Mouse (Mus musculus): Measurements from ENCODE around the gene Retreg3. TPM values are rescaled to one million over a fixed set of nuclear protein-coding genes. Genes with fewer than 3 reads are reported as not detected.
"Not testable (repeated sequence)": the region's sequence is repeated elsewhere in the genome, so short reads cannot be mapped to it uniquely, and the experiment has no call there.

Retreg3 gene
- total and polyA plus RNA-seq, 2 experiments from 2014 or later, result 24.7 to 56.8 TPM

GRCm38 (mm10) chr11:101164677-101165580 lies 45.2 kb upstream of the Retreg3 start:
- DNase-seq (ENCODE audit: low spot score) (no peak), ATAC-seq (no peak)
- Histone ChIP-seq H3K4me2 (ENCODE audit: low read depth, low read length) (no peak overlapping the region), H3K4me1 (ENCODE audit: insufficient read depth, low read length) (peaks cover 11% of the 10 kb centered on the region; the same call in 1 of the 2 replicates), H3K4me3 (ENCODE audit: low read length) (no peak overlapping the region), H3K9me3 (ENCODE audit: low read length) (no peaks in the 10 kb centered on the region), H3K27me3 (ENCODE audit: insufficient read depth, low read length) (peaks cover 31% of the 10 kb centered on the region), H3K9ac (replicated peaks; ENCODE audit: low read length) (no peak overlapping the region), H3K27ac (no peak overlapping the region), H3K36me3 (ENCODE audit: insufficient read depth, low read length) (peaks cover 21% of the 10 kb centered on the region; the same call in 1 of the 2 replicates)
- TF ChIP-seq CTCF (IDR thresholded peaks at IDR 0.05; ENCODE audit: low read depth), result no peak
- 46% methylated on average over 35 of the region's 35 CpGs for whole genome bisulfite sequencing

DNA sequence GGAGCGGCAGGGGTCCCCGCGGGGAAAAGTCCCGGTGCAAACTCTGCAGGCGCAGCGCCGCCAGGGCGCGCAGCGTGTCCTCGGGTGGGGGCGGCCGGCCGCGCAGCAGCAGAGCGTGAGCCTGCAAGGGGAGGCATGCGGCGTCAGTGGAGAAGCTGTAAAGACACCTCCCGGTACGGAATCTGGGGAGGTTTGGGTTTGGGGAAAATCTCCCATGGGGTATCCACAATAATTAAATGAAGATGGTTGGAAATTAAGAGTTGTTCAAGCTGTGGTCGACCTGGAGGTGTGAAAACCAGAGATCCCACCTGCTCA lies 44.6 kb upstream of the Retreg3 start:
- Histone ChIP-seq H3K4me2 (ENCODE audit: low read depth, low read length) (peak overlapping the region; percentile 22; the same call in 1 of the 2 replicates), H3K9ac (replicated peaks; ENCODE audit: low read length) (no peak overlapping the region), H3K9me3 (ENCODE audit: low read length) (no peaks in the 10 kb centered on the region), H3K27me3 (ENCODE audit: insufficient read depth, low read length) (peaks cover 31% of the 10 kb centered on the region), H3K4me1 (ENCODE audit: insufficient read depth, low read length) (peaks cover 8% of the 10 kb centered on the region; the same call in 1 of the 2 replicates), H3K36me3 (ENCODE audit: insufficient read depth, low read length) (peaks cover 21% of the 10 kb centered on the region; the same call in 1 of the 2 replicates), H3K4me3 (ENCODE audit: low read length) (peak overlapping the region; percentile 14; the same call in 1 of the 2 replicates), H3K27ac (no peak overlapping the region)
- 37% methylated on average over 21 of the region's 21 CpGs for WGBS
- no peak for DNase-seq (ENCODE audit: low spot score)
- no peak for TF ChIP-seq CTCF (IDR thresholded peaks at IDR 0.05; ENCODE audit: low read depth)
- ATAC-seq, result no peak

DNA sequence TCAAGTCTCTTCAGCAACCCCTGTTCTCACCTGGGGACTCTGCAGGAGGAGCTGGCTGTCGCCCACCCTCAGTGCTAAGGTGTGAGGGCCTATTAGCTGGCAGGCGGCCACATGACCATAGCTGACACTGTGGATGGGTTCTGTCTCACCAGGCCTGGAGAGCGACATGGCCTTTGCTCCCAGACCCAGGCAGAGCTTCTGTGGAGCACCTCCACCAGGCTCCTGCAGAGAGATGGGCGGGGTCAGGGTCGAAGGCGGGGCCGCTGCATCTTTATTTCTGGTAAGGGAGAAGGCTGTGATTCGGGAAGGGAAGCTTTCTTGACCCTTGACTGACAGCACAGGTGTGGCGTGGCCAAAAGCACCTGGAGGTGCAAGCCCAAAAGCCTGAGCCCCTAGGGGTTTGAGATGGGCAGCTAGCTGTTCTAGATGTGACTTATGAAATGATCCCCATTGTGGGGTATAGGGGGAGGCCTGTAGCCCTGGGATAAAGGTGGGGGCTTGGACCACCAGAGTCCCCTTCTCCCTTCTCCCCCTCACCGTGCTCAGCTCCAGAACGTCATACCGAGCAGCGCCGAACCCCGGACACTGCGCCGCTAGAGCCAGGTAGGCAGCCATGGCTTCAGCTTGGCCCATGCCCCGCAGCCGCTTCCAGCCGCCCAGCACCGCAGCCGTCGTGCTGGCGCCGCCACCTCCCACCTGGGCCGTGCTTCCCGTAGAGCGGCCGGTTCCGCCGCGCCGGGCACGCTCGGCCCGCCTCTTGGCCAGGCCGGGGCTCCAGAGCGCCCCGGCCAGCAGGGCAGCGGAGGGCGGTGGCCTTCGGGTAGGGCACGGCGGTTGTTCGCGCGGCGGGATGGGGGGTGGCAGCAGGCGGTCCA lies 44.0 kb upstream of the Retreg3 start:
- Histone ChIP-seq H3K4me3 (ENCODE audit: low read length) (peak overlapping the region; percentile 14; the same call in 1 of the 2 replicates), H3K9me3 (ENCODE audit: low read length) (no peaks in the 10 kb centered on the region), H3K4me1 (ENCODE audit: insufficient read depth, low read length) (peaks cover 2% of the 10 kb centered on the region; the same call in 1 of the 2 replicates), H3K4me2 (ENCODE audit: low read depth, low read length) (peak overlapping the region; percentile 22; the same call in 1 of the 2 replicates), H3K27ac (no peak overlapping the region), H3K36me3 (ENCODE audit: insufficient read depth, low read length) (peaks cover 21% of the 10 kb centered on the region; the same call in 1 of the 2 replicates), H3K9ac (replicated peaks; ENCODE audit: low read length) (no peak overlapping the region), H3K27me3 (ENCODE audit: insufficient read depth, low read length) (peaks cover 31% of the 10 kb centered on the region)
- no peak for TF ChIP-seq CTCF (IDR thresholded peaks at IDR 0.05; ENCODE audit: low read depth)
- WGBS, result 42% methylated on average over 44 of the region's 49 CpGs
- peak; percentile 21; the same call in 1 of the 2 replicates for ATAC-seq
- DNase-seq (ENCODE audit: low spot score), result no peak

DNA sequence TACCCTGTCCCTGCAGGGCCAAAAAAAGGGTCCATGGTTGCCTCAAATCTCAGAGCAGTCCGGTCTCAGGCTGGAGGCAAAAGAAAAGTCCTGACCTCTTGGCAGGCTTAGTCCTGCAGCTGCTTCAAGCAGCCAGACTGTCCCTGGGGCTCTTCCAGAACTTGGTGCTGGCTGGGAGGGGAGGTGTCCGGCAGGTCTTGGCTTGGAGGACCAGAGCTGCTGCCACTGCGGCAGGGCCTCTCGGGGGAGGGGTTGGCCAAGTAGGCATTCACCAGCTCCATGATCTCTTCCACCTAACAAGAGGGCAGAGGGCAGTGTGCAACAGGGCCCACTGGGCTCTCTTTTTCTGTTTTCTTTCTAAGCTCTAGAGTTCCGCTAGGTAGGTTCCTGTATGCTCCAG lies 43.1 kb upstream of the Retreg3 start:
- WGBS, result 44% methylated on average over 5 of the region's 5 CpGs
- Histone ChIP-seq H3K27me3 (ENCODE audit: insufficient read depth, low read length) (peaks cover 23% of the 10 kb centered on the region), H3K9me3 (ENCODE audit: low read length) (no peaks in the 10 kb centered on the region), H3K4me2 (ENCODE audit: low read depth, low read length) (no peak overlapping the region), H3K9ac (replicated peaks; ENCODE audit: low read length) (no peak overlapping the region), H3K36me3 (ENCODE audit: insufficient read depth, low read length) (peaks cover 21% of the 10 kb centered on the region; the same call in 1 of the 2 replicates), H3K27ac (peak overlapping the region; percentile 15; the same call in 1 of the 2 replicates), H3K4me1 (ENCODE audit: insufficient read depth, low read length) (no peaks in the 10 kb centered on the region; the same call in 1 of the 2 replicates), H3K4me3 (ENCODE audit: low read length) (no peak overlapping the region)
- peak; percentile 36; the same call in 1 of the 2 replicates for ATAC-seq
- no peak for TF ChIP-seq CTCF (IDR thresholded peaks at IDR 0.05; ENCODE audit: low read depth)
- DNase-seq (ENCODE audit: low spot score), result peak; percentile 62

DNA sequence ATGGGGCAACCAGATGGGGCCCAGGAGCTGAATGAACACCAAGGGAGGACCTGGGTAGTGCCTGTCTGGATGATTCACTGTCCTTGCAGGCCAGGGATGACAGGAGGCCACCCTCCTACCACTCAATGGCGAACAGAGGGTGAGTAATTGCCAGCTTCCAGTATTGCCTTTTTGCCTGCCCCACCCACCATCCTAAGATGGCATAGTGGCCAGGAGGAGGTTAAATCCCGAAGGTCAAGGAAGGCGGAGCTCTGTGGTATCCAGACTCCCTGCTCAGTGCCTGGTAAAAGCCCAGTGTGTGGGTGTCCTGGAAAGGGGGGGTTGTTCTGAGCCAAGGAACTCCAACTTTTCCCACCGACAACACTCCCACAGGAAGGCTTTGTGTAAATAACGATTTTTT lies 42.6 kb upstream of the Retreg3 start:
- Histone ChIP-seq H3K9me3 (ENCODE audit: low read length) (no peaks in the 10 kb centered on the region), H3K9ac (replicated peaks; ENCODE audit: low read length) (no peak overlapping the region), H3K27me3 (ENCODE audit: insufficient read depth, low read length) (peaks cover 19% of the 10 kb centered on the region), H3K4me2 (ENCODE audit: low read depth, low read length) (no peak overlapping the region), H3K4me3 (ENCODE audit: low read length) (no peak overlapping the region), H3K36me3 (ENCODE audit: insufficient read depth, low read length) (peaks cover 17% of the 10 kb centered on the region; the same call in 1 of the 2 replicates), H3K4me1 (ENCODE audit: insufficient read depth, low read length) (no peaks in the 10 kb centered on the region; the same call in 1 of the 2 replicates), H3K27ac (no peak overlapping the region; the same call in 1 of the 2 replicates)
- WGBS, result 59% methylated on average over 5 of the region's 5 CpGs
- no peak for DNase-seq (ENCODE audit: low spot score)
- no peak for ATAC-seq
- TF ChIP-seq CTCF (IDR thresholded peaks at IDR 0.05; ENCODE audit: low read depth), result no peak

- peaks cover 16% of the 10 kb centered on the region for H3K27me3 ChIP-seq (ENCODE audit: insufficient read depth, low read length)
- DNase-seq (ENCODE audit: low spot score) (no peak), ATAC-seq (no peak)
- peaks cover 17% of the 10 kb centered on the region; the same call in 1 of the 2 replicates for H3K36me3 ChIP-seq (ENCODE audit: insufficient read depth, low read length)
- no peak overlapping the region for H3K4me2 ChIP-seq (ENCODE audit: low read depth, low read length)
- no peak for TF ChIP-seq CTCF (IDR thresholded peaks at IDR 0.05; ENCODE audit: low read depth)
- H3K4me1 ChIP-seq (ENCODE audit: insufficient read depth, low read length), result no peaks in the 10 kb centered on the region; the same call in 1 of the 2 replicates
- 91% methylated on average over 15 of the region's 15 CpGs for WGBS
- no peak overlapping the region for H3K27ac ChIP-seq
- no peaks in the 10 kb centered on the region for H3K9me3 ChIP-seq (ENCODE audit: low read length)
- no peak overlapping the region for H3K9ac ChIP-seq (replicated peaks; ENCODE audit: low read length)
- H3K4me3 ChIP-seq (ENCODE audit: low read length), result no peak overlapping the region
Observed at GRCm38 (mm10) chr11:101161551-101161950, 41.9 kb upstream of the Retreg3 start.

- Histone ChIP-seq H3K27me3 (ENCODE audit: insufficient read depth, low read length) (peaks cover 11% of the 10 kb centered on the region), H3K36me3 (ENCODE audit: insufficient read depth, low read length) (peaks cover 17% of the 10 kb centered on the region; the same call in 1 of the 2 replicates)
- 70% methylated on average over 6 of the region's 8 CpGs for WGBS
- H3K27ac ChIP-seq; H3K4me1 ChIP-seq (ENCODE audit: insufficient read depth, low read length); H3K9ac ChIP-seq (replicated peaks; ENCODE audit: low read length); H3K9me3 ChIP-seq (ENCODE audit: low read length); H3K4me2 ChIP-seq (ENCODE audit: low read depth, low read length); ATAC-seq; DNase-seq (ENCODE audit: low spot score); H3K4me3 ChIP-seq (ENCODE audit: low read length): not testable (repeated sequence)
Observed at GRCm38 (mm10) chr11:101160981-101161505, 41.4 kb upstream of the Retreg3 start.

DNA sequence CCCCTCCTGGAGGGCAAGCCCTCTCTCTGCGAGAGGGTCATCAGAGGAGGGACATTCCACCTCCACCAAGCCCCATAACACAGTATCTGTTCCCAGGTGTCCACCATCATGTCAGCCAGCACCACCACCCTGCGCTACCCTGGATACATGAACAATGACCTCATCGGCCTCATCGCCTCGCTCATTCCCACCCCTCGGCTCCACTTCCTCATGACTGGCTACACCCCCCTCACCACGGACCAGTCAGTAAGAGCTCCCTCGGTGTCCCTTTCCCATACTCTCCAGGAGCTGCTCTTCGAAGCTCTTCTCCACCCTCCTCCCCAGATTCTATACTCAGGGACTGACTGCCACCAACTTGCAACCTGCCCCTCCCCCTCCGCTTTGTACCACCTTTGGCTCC lies 40.5 kb upstream of the Retreg3 start:
- H3K4me2 ChIP-seq (ENCODE audit: low read depth, low read length); H3K4me3 ChIP-seq (ENCODE audit: low read length); H3K27ac ChIP-seq; H3K4me1 ChIP-seq (ENCODE audit: insufficient read depth, low read length); H3K9ac ChIP-seq (replicated peaks; ENCODE audit: low read length); ATAC-seq; H3K27me3 ChIP-seq (ENCODE audit: insufficient read depth, low read length); H3K9me3 ChIP-seq (ENCODE audit: low read length); DNase-seq (ENCODE audit: low spot score): not testable (repeated sequence)
- WGBS, result 77% methylated on average over 7 of the region's 10 CpGs
- peaks cover 10% of the 10 kb centered on the region; the same call in 1 of the 2 replicates for H3K36me3 ChIP-seq (ENCODE audit: insufficient read depth, low read length)

Measured in hindbrain, postnatal 0 days (tissue).